Mouse (Mus musculus): ENCODE measurements at regions not wholly inside any gene's neighbourhood (a gene's known extent, or its start where the extent isn't known, plus 50 kb on each side); places are given as distances from the start of the nearest gene placed in this dataset.

- no peak for DNase-seq (ENCODE audit: low read depth, low spot score)
- no peak overlapping the region for H3K27ac ChIP-seq (ENCODE audit: insufficient read depth, low read depth, low read length, poor library complexity, severe bottlenecking)
These were observed 85.1 kb upstream of the Ccdc91 start for GRCm38 (mm10) chr6:147390499-147390898.

GRCm38 (mm10) chr6:147388727-147389126 is 86.9 kb upstream of the Ccdc91 start:
- in situ Hi-C loops (cut with MboI; ENCODE audit: low sequenced_read_pairs in 2 of 2, unreplicated experiment in 2 of 2) = no loop called here
- H3K4me3 ChIP-seq (ENCODE audit: insufficient read depth in 1 of 2, low read depth in 1 of 2, low read length in 2 of 2, poor library complexity in 1 of 2, severe bottlenecking in 1 of 2) = no peak overlapping the region
- no peak for DNase-seq (ENCODE audit: low read depth, low spot score)
- no peak for TF ChIP-seq CHD2 (IDR thresholded peaks at IDR 0.05; ENCODE audit: low read depth, low read length)
- TF ChIP-seq ZC3H11A (IDR thresholded peaks at IDR 0.05; ENCODE audit: borderline replicate concordance, low read depth, low read length) = no peak
- TF ChIP-seq ZNF384 (IDR thresholded peaks at IDR 0.05; ENCODE audit: low read depth, low read length) = no peak
- no peak for TF ChIP-seq HCFC1 (IDR thresholded peaks at IDR 0.05; ENCODE audit: borderline replicate concordance, insufficient read depth, low read length)
- TF ChIP-seq MAFK (IDR thresholded peaks at IDR 0.05; ENCODE audit: insufficient read depth, low read depth, low read length) = no peak
- H3K9me3 ChIP-seq (ENCODE audit: control insufficient read depth, insufficient read depth, low read depth, low read length) = no peaks in the 10 kb centered on the region
- H3K36me3 ChIP-seq (ENCODE audit: control insufficient read depth, insufficient read depth, low read length, poor library complexity, severe bottlenecking) = no peaks in the 10 kb centered on the region
- no peak overlapping the region for H3K27ac ChIP-seq (ENCODE audit: insufficient read depth, low read depth, low read length, poor library complexity, severe bottlenecking)
- no peaks in the 10 kb centered on the region for H3K4me1 ChIP-seq (ENCODE audit: control insufficient read depth in 2 of 2, insufficient read depth in 2 of 2, low read length in 2 of 2, poor library complexity in 1 of 2)
- H3K9ac ChIP-seq (ENCODE audit: insufficient read depth, low read depth, low read length, poor library complexity, severe bottlenecking) = no peak overlapping the region

More at GRCm38 (mm10) chr6:147390499-147390898, 85.1 kb upstream of the Ccdc91 start:
- Histone ChIP-seq H3K9me3 (ENCODE audit: control insufficient read depth, insufficient read depth, low read depth, low read length) (no peaks in the 10 kb centered on the region), H3K4me3 (ENCODE audit: insufficient read depth in 1 of 2, low read depth in 1 of 2, low read length in 2 of 2, poor library complexity in 1 of 2, severe bottlenecking in 1 of 2) (no peak overlapping the region), H3K9ac (ENCODE audit: insufficient read depth, low read depth, low read length, poor library complexity, severe bottlenecking) (no peak overlapping the region), H3K36me3 (ENCODE audit: control insufficient read depth, insufficient read depth, low read length, poor library complexity, severe bottlenecking) (no peaks in the 10 kb centered on the region), H3K4me1 (ENCODE audit: control insufficient read depth in 2 of 2, insufficient read depth in 2 of 2, low read length in 2 of 2, poor library complexity in 1 of 2) (no peaks in the 10 kb centered on the region)
- in situ Hi-C loops (cut with MboI; ENCODE audit: low sequenced_read_pairs in 2 of 2, unreplicated experiment in 2 of 2) = no loop called here
- no peak for TF ChIP-seq ZNF384 (IDR thresholded peaks at IDR 0.05; ENCODE audit: low read depth, low read length)
- no peak for TF ChIP-seq ZC3H11A (IDR thresholded peaks at IDR 0.05; ENCODE audit: borderline replicate concordance, low read depth, low read length)
- TF ChIP-seq HCFC1 (IDR thresholded peaks at IDR 0.05; ENCODE audit: borderline replicate concordance, insufficient read depth, low read length) = no peak

- no peaks in the 10 kb centered on the region for H3K4me1 ChIP-seq (ENCODE audit: control insufficient read depth in 2 of 2, insufficient read depth in 2 of 2, low read length in 2 of 2, poor library complexity in 1 of 2)
- no peak overlapping the region for H3K9ac ChIP-seq (ENCODE audit: insufficient read depth, low read depth, low read length, poor library complexity, severe bottlenecking)
- in situ Hi-C loops (cut with MboI; ENCODE audit: low sequenced_read_pairs in 2 of 2, unreplicated experiment in 2 of 2) = no loop called here
- H3K27ac ChIP-seq (ENCODE audit: insufficient read depth, low read depth, low read length, poor library complexity, severe bottlenecking) = no peak overlapping the region
- H3K36me3 ChIP-seq (ENCODE audit: control insufficient read depth, insufficient read depth, low read length, poor library complexity, severe bottlenecking) = no peaks in the 10 kb centered on the region
- H3K9me3 ChIP-seq (ENCODE audit: control insufficient read depth, insufficient read depth, low read depth, low read length) = no peaks in the 10 kb centered on the region
- DNase-seq (ENCODE audit: low read depth, low spot score) = no peak
- no peak overlapping the region for H3K4me3 ChIP-seq (ENCODE audit: insufficient read depth in 1 of 2, low read depth in 1 of 2, low read length in 2 of 2, poor library complexity in 1 of 2, severe bottlenecking in 1 of 2)
- no peak for TF ChIP-seq HCFC1 (IDR thresholded peaks at IDR 0.05; ENCODE audit: borderline replicate concordance, insufficient read depth, low read length)
- no peak for TF ChIP-seq ZNF384 (IDR thresholded peaks at IDR 0.05; ENCODE audit: low read depth, low read length)
- TF ChIP-seq MAFK (IDR thresholded peaks at IDR 0.05; ENCODE audit: insufficient read depth, low read depth, low read length) = no peak
- no peak for TF ChIP-seq ZC3H11A (IDR thresholded peaks at IDR 0.05; ENCODE audit: borderline replicate concordance, low read depth, low read length)
- TF ChIP-seq CHD2 (IDR thresholded peaks at IDR 0.05; ENCODE audit: low read depth, low read length) = no peak
These were observed 90.0 kb upstream of the Ccdc91 start for GRCm38 (mm10) chr6:147385606-147386005.

GRCm38 (mm10) chr6:147380519-147380918 is 95.1 kb upstream of the Ccdc91 start:
- Histone ChIP-seq H3K4me1 (ENCODE audit: control insufficient read depth in 2 of 2, insufficient read depth in 2 of 2, low read length in 2 of 2, poor library complexity in 1 of 2) (no peaks in the 10 kb centered on the region), H3K27ac (ENCODE audit: insufficient read depth, low read depth, low read length, poor library complexity, severe bottlenecking) (no peak overlapping the region), H3K4me3 (ENCODE audit: insufficient read depth in 1 of 2, low read depth in 1 of 2, low read length in 2 of 2, poor library complexity in 1 of 2, severe bottlenecking in 1 of 2) (no peak overlapping the region), H3K36me3 (ENCODE audit: control insufficient read depth, insufficient read depth, low read length, poor library complexity, severe bottlenecking) (no peaks in the 10 kb centered on the region), H3K9ac (ENCODE audit: insufficient read depth, low read depth, low read length, poor library complexity, severe bottlenecking) (no peak overlapping the region), H3K9me3 (ENCODE audit: control insufficient read depth, insufficient read depth, low read depth, low read length) (no peaks in the 10 kb centered on the region)
- DNase-seq (ENCODE audit: low read depth, low spot score) = no peak
- in situ Hi-C loops (cut with MboI; ENCODE audit: low sequenced_read_pairs in 2 of 2, unreplicated experiment in 2 of 2) = no loop called here
- TF ChIP-seq MAFK (IDR thresholded peaks at IDR 0.05; ENCODE audit: insufficient read depth, low read depth, low read length) = no peak
- no peak for TF ChIP-seq ZC3H11A (IDR thresholded peaks at IDR 0.05; ENCODE audit: borderline replicate concordance, low read depth, low read length)
- TF ChIP-seq ZNF384 (IDR thresholded peaks at IDR 0.05; ENCODE audit: low read depth, low read length) = no peak
- no peak for TF ChIP-seq HCFC1 (IDR thresholded peaks at IDR 0.05; ENCODE audit: borderline replicate concordance, insufficient read depth, low read length)
- no peak for TF ChIP-seq CHD2 (IDR thresholded peaks at IDR 0.05; ENCODE audit: low read depth, low read length)

- in situ Hi-C loops (cut with MboI; ENCODE audit: low sequenced_read_pairs in 2 of 2, unreplicated experiment in 2 of 2) = no loop called here
- TF ChIP-seq ZC3H11A (IDR thresholded peaks at IDR 0.05; ENCODE audit: borderline replicate concordance, low read depth, low read length) (no peak), MAFK (IDR thresholded peaks at IDR 0.05; ENCODE audit: insufficient read depth, low read depth, low read length) (no peak), HCFC1 (IDR thresholded peaks at IDR 0.05; ENCODE audit: borderline replicate concordance, insufficient read depth, low read length) (no peak), ZNF384 (IDR thresholded peaks at IDR 0.05; ENCODE audit: low read depth, low read length) (no peak), CHD2 (IDR thresholded peaks at IDR 0.05; ENCODE audit: low read depth, low read length) (no peak)
- no peak overlapping the region for H3K27ac ChIP-seq (ENCODE audit: insufficient read depth, low read depth, low read length, poor library complexity, severe bottlenecking)
These were observed 97.9 kb upstream of the Ccdc91 start for GRCm38 (mm10) chr6:147377679-147378078.

More at GRCm38 (mm10) chr6:147377679-147378078, 97.9 kb upstream of the Ccdc91 start:
- Histone ChIP-seq H3K9me3 (ENCODE audit: control insufficient read depth, insufficient read depth, low read depth, low read length) (no peaks in the 10 kb centered on the region), H3K4me3 (ENCODE audit: insufficient read depth in 1 of 2, low read depth in 1 of 2, low read length in 2 of 2, poor library complexity in 1 of 2, severe bottlenecking in 1 of 2) (no peak overlapping the region), H3K9ac (ENCODE audit: insufficient read depth, low read depth, low read length, poor library complexity, severe bottlenecking) (no peak overlapping the region), H3K4me1 (ENCODE audit: control insufficient read depth in 2 of 2, insufficient read depth in 2 of 2, low read length in 2 of 2, poor library complexity in 1 of 2) (no peaks in the 10 kb centered on the region), H3K36me3 (ENCODE audit: control insufficient read depth, insufficient read depth, low read length, poor library complexity, severe bottlenecking) (no peaks in the 10 kb centered on the region)
- no peak for DNase-seq (ENCODE audit: low read depth, low spot score)

All from ES-E14 (cell line).